Mouse (Mus musculus) midbrain, embryonic 13.5 days (tissue): ENCODE measurements at regions not wholly inside any gene's neighbourhood (a gene's known extent, or its start where the extent isn't known, plus 50 kb on each side); places are given as distances from the start of the nearest gene placed in this dataset.
A peak's percentile ranks its signal among the peaks of the same experiment; 100 is the strongest.
"Not testable (repeated sequence)": the region's sequence is repeated elsewhere in the genome, so short reads cannot be mapped to it uniquely, and the experiment has no call there.

Source experiments
- ATAC-seq: fragments of 200-750 bp; cut with Nextera tagmentation; 2 replicates; pipeline ENCODE4 v1.8.0; 2017; ENCODE audit warnings: mild to moderate bottlenecking, moderate TSS enrichment, moderate library complexity
- H3K27ac ChIP-seq: fragments of 300-500 bp; sonication (generic); 2 replicates; pipeline ENCODE4 v1.5.1; 2015; ENCODE audit warnings: inconsistent platforms, mild to moderate bottlenecking, moderate library complexity
- H3K27me3 ChIP-seq: fragments of 300-500 bp; sonication (generic); 2 replicates; pipeline ENCODE4 v1.6.1; 2015; ENCODE audit warnings: mild to moderate bottlenecking, inconsistent platforms
- H3K36me3 ChIP-seq: fragments of 300-500 bp; sonication (generic); 2 replicates; pipeline ENCODE4 v1.6.1; 2015; ENCODE audit warnings: mild to moderate bottlenecking, inconsistent platforms
- H3K4me1 ChIP-seq: fragments of 300-500 bp; sonication (generic); replicated peaks from 2 replicates; pipeline ENCODE4 v1.6.1; 2015; ENCODE audit warnings: inconsistent platforms
- H3K4me2 ChIP-seq: fragments of 300-500 bp; sonication (generic); replicated peaks from 2 replicates; pipeline ENCODE4 v1.6.1; 2015; ENCODE audit warnings: moderate library complexity, mild to moderate bottlenecking, inconsistent platforms
- H3K4me3 ChIP-seq: fragments of 300-500 bp; sonication (generic); replicated peaks from 2 replicates; pipeline ENCODE4 v1.5.1; 2015; ENCODE audit warnings: mild to moderate bottlenecking, inconsistent platforms
- H3K9ac ChIP-seq: fragments of 300-500 bp; sonication (generic); replicated peaks from 2 replicates; pipeline ENCODE4 v1.6.1; 2015; ENCODE audit warnings: mild to moderate bottlenecking, inconsistent platforms
- H3K9me3 ChIP-seq: fragments of 300-500 bp; sonication (generic); 2 replicates; pipeline ENCODE4 v1.6.1; 2016; ENCODE audit warnings: mild to moderate bottlenecking, inconsistent platforms
- WGBS: fragments of 180-500 bp; shearing (Covaris S2); methylation state at CpG from one replicate; pipeline ENCODE4 v1.1.7; 2015; 5-methylcytosine and 5-hydroxymethylcytosine counted together

DNA sequence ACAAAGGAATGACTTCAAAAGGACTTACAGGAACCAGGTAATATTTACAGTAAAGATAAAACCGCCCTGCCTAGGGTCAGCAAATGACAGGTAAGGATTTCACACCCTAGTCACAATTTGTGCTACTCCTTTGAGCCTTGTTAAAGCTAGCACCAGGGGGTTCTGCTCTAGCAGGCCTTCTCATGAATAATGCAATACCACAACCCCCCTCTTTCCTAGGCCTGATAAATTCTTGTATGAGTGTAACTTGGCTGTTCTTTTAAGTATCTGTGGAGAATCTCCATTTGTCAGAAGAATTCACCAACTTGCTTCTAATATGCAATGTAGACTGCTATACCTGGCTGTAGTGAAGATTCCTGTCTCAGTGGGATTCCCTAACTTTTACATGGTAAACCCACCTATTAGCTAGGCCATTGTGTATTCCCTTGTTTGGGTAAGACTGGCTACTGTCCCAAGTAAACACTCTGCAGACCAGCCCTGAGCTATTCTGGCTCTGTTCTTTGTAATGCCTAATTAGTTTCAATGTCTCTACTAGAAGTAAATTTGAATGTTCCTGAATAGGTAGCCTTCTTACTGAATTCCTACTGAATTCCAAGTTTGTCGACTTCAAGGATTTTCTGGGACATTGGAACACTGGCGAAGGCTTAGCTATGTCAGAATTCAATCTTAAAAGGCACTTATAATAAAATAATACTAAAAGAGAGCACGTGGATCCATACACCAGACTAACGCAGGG is 543.4 kb upstream of the Rgmb start:
- not testable (repeated sequence) for H3K36me3 ChIP-seq, ATAC-seq, H3K4me3 ChIP-seq, H3K27ac ChIP-seq, H3K4me1 ChIP-seq, H3K9me3 ChIP-seq, H3K9ac ChIP-seq, H3K4me2 ChIP-seq, H3K27me3 ChIP-seq
- 75% methylated on average over 5 of the region's 5 CpGs for WGBS

- 72% methylated on average over 1 of the region's 1 CpGs for WGBS
- Histone ChIP-seq H3K4me2 (no peak overlapping the region), H3K27me3 (no peaks in the 10 kb centered on the region), H3K9me3 (no peaks in the 10 kb centered on the region), H3K27ac (no peak overlapping the region), H3K36me3 (no peaks in the 10 kb centered on the region), H3K4me1 (no peaks in the 10 kb centered on the region), H3K4me3 (no peak overlapping the region), H3K9ac (no peak overlapping the region)
- ATAC-seq, result no peak
Observed at GRCm38 (mm10) chr17:16372976-16373375, 542.1 kb upstream of the Rgmb start.

DNA sequence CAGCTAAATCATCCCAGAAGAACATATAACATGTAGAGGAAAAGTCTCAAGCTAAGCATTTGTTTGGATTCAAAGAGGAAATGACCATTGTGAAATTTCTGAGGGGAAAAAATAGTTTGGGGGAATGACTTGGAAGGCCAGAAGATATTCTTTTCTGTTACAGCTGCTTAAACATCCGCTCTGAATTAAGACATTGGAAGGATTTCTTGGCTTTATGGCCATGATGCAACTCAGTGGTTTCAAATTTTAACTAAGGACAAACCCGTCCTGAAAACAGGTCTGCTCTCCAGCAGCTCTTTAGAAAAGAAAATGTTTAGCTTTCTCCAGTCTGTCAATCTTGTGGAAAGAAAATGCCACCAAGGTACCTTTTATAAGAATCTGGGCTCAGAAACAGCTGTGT is 513.2 kb upstream of the Rgmb start:
- H3K4me1 ChIP-seq, result 0 out of 2 replicates have a peak, but pooled peaks cover 3% of the 10 kb centered on the region
- H3K27ac ChIP-seq, result peak overlapping the region; percentile 14; the same call in 1 of the 2 replicates
- H3K36me3 ChIP-seq, result no peaks in the 10 kb centered on the region
- no peak overlapping the region for H3K4me2 ChIP-seq
- H3K4me3 ChIP-seq, result no peak overlapping the region
- H3K9ac ChIP-seq, result no peak overlapping the region
- H3K9me3 ChIP-seq, result no peaks in the 10 kb centered on the region
- WGBS, result 54% methylated on average over 2 of the region's 2 CpGs
- no peak for ATAC-seq
- no peaks in the 10 kb centered on the region for H3K27me3 ChIP-seq

GRCm38 (mm10) chr17:16342785-16343184 is 511.9 kb upstream of the Rgmb start:
- Histone ChIP-seq H3K4me2 (no peak overlapping the region), H3K27ac (no peak overlapping the region), H3K4me1 (0 out of 2 replicates have a peak, but pooled peaks cover 3% of the 10 kb centered on the region), H3K9ac (no peak overlapping the region), H3K9me3 (no peaks in the 10 kb centered on the region), H3K27me3 (no peaks in the 10 kb centered on the region), H3K4me3 (no peak overlapping the region), H3K36me3 (no peaks in the 10 kb centered on the region)
- ATAC-seq, result no peak
- WGBS, result 88% methylated on average over 4 of the region's 4 CpGs

GRCm38 (mm10) chr17:16339720-16340470 is 509.1 kb upstream of the Rgmb start:
- no peak for ATAC-seq
- no peak overlapping the region for H3K9ac ChIP-seq
- H3K4me3 ChIP-seq, result no peak overlapping the region
- H3K27me3 ChIP-seq, result no peaks in the 10 kb centered on the region
- H3K27ac ChIP-seq, result no peak overlapping the region
- H3K36me3 ChIP-seq, result no peaks in the 10 kb centered on the region
- no peaks in the 10 kb centered on the region for H3K9me3 ChIP-seq
- no peak overlapping the region for H3K4me2 ChIP-seq
- 58% methylated on average over 5 of the region's 5 CpGs for WGBS
- 0 out of 2 replicates have a peak, but pooled peaks cover 3% of the 10 kb centered on the region for H3K4me1 ChIP-seq

GRCm38 (mm10) chr17:16311914-16312313 is 481.1 kb upstream of the Rgmb start:
- Histone ChIP-seq H3K27me3 (no peaks in the 10 kb centered on the region), H3K9ac (no peak overlapping the region), H3K4me2 (no peak overlapping the region), H3K4me1 (no peaks in the 10 kb centered on the region), H3K9me3 (no peaks in the 10 kb centered on the region), H3K27ac (no peak overlapping the region), H3K36me3 (no peaks in the 10 kb centered on the region), H3K4me3 (no peak overlapping the region)
- no peak for ATAC-seq
- WGBS, result 76% methylated on average over 3 of the region's 3 CpGs

- no peak overlapping the region for H3K9ac ChIP-seq
- H3K36me3 ChIP-seq, result no peaks in the 10 kb centered on the region
- no peaks in the 10 kb centered on the region for H3K27me3 ChIP-seq
- H3K4me3 ChIP-seq, result no peak overlapping the region
- H3K4me1 ChIP-seq, result no peaks in the 10 kb centered on the region
- H3K27ac ChIP-seq, result no peak overlapping the region
- no peaks in the 10 kb centered on the region for H3K9me3 ChIP-seq
- no peak overlapping the region for H3K4me2 ChIP-seq
- 77% methylated on average over 9 of the region's 9 CpGs for WGBS
- peak; percentile 43; the same call in 1 of the 2 replicates for ATAC-seq
Observed at GRCm38 (mm10) chr17:16311196-16311873, 480.5 kb upstream of the Rgmb start.

DNA sequence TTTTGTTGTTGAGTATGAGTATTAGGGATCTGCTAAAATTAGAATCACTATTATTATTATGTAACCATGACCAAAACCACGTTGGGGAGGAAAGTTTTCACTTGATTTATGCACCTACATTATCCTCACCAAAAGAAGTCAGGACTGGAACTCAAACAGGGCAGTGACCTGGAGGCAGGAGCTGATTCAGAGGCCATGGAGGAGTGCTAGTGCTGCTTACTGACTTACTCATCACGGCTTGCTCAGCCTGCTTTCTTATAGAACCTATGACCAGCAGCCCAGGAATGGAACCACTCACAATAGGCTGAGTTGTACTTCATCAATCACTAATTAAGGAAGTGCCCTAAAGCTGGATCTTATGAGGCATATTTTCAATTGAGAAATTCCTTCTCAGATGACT is 470.9 kb upstream of the Rgmb start:
- ATAC-seq, result no peak
- H3K4me3 ChIP-seq, result no peak overlapping the region
- no peaks in the 10 kb centered on the region for H3K4me1 ChIP-seq
- H3K9ac ChIP-seq, result no peak overlapping the region
- WGBS, result 55% methylated on average over 2 of the region's 2 CpGs
- no peak overlapping the region for H3K27ac ChIP-seq
- no peaks in the 10 kb centered on the region for H3K9me3 ChIP-seq
- no peaks in the 10 kb centered on the region for H3K36me3 ChIP-seq
- H3K27me3 ChIP-seq, result no peaks in the 10 kb centered on the region
- no peak overlapping the region for H3K4me2 ChIP-seq

GRCm38 (mm10) chr17:16298553-16298952 is 467.7 kb upstream of the Rgmb start:
- no peak overlapping the region for H3K9ac ChIP-seq
- H3K36me3 ChIP-seq, result no peaks in the 10 kb centered on the region
- no peak overlapping the region for H3K4me2 ChIP-seq
- H3K27me3 ChIP-seq, result no peaks in the 10 kb centered on the region
- no peak overlapping the region for H3K4me3 ChIP-seq
- no peaks in the 10 kb centered on the region for H3K9me3 ChIP-seq
- H3K4me1 ChIP-seq, result no peaks in the 10 kb centered on the region
- ATAC-seq, result no peak
- no peak overlapping the region for H3K27ac ChIP-seq
